In the genomic region with DNA sequence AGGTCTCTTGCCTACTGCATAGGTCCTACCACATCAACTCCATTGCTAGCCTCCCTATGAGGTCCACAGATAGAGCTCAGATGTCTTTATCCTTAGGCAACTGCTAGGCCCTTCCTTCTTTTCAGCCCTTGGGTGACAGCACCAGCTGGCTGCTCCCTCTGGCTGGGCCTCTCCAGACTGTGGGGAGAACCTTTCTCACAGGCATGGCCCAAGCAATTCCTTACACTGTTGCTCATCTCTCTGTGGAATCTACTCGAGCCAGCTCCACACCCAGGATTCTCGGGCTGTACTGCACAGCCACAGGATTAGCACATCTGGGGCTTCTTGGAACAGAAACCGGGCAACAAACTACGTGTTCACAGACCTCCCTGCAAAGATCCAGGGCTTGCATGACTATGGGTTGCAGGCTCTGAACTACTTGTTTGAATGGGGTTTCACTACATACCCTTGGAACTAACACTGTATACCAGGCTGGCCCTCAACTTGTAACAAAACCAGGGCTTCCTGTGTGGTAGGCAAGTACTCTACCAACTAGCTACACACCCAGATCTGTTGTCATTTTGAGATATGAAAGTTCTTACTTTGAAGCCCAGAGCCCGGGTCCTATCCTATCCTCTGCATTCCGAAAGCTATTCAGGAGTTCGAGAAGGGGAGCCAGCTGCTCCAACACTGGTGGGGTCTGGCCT, we compare ENCODE assay signal across 8 mouse cellular contexts. TPM values are rescaled to one million over a fixed set of nuclear protein-coding genes. Genes with fewer than 3 reads are reported as not detected.
DNase-seq lines count a peak whose midpoint lies in the region; ATAC-seq and TF ChIP-seq lines count a peak whose summit lies in the region.

No protein-coding gene starts in this region.

- 0 out of 2 replicates have a peak overlapping the region, but pooled peaks have one; percentile 97 for H3K4me3 ChIP-seq in kidney, embryonic 16.5 days (ENCODE audit: low read length)
- H3K4me3 ChIP-seq in G1E (ENCODE audit: low read depth, low read length), result peak overlapping the region; percentile 99; the same call in 1 of the 2 replicates
- H3K4me3 ChIP-seq in embryonic facial prominence, embryonic 14.5 days (ENCODE audit: low read depth, low read length), result no peak overlapping the region
- H3K4me3 ChIP-seq in liver, embryonic 13.5 days (replicated peaks), result peak overlapping the region; percentile 97

- DNase-seq in kidney, adult 8-10 months, result no peak
- DNase-seq in G1E (ENCODE audit: low spot score), result no peak
- DNase-seq in embryonic facial prominence, embryonic 14.5 days (ENCODE audit: low spot score), result no peak
- DNase-seq in liver, embryonic 13.5 days, result no peak
- no peak for DNase-seq in spleen, postnatal 36 days (ENCODE audit: low spot score in 2 of 2)
- DNase-seq in right cerebral cortex, postnatal 4 days, result no peak
- DNase-seq in layer of hippocampus, postnatal 10 days (ENCODE audit: low spot score in 2 of 2), result no peak

- ATAC-seq in kidney, embryonic 16.5 days (ENCODE audit: low FRiP score, low TSS enrichment), result no peak
- ATAC-seq in G1E (ENCODE audit: extremely low read depth, insufficient number of reproducible peaks, low FRiP score, poor library complexity, severe bottlenecking), result no peak
- no peak for ATAC-seq in embryonic facial prominence, embryonic 14.5 days (ENCODE audit: low read depth)
- no peak for ATAC-seq in liver, embryonic 13.5 days (ENCODE audit: low read depth)

- H3K9me3 ChIP-seq in kidney, embryonic 16.5 days (ENCODE audit: low read length), result no peaks in the 10 kb centered on the region
- H3K9me3 ChIP-seq in G1E (replicated peaks), result no peaks in the 10 kb centered on the region
- no peaks in the 10 kb centered on the region for H3K9me3 ChIP-seq in embryonic facial prominence, embryonic 14.5 days (ENCODE audit: control insufficient read depth, low read length)
- no peaks in the 10 kb centered on the region for H3K9me3 ChIP-seq in liver, embryonic 13.5 days (replicated peaks)

- 86% methylated on average over 7 of the region's 7 CpGs for WGBS in kidney, embryonic 16.5 days
- 79% methylated on average over 7 of the region's 7 CpGs for WGBS in embryonic facial prominence, embryonic 14.5 days
- 70% methylated on average over 7 of the region's 7 CpGs for WGBS in liver, embryonic 13.5 days (ENCODE audit: insufficient replicate concordance)

- peak overlapping the region; percentile 50 for H3K9ac ChIP-seq in kidney, embryonic 16.5 days (replicated peaks; ENCODE audit: low read length)
- peak overlapping the region; percentile 98; the same call in 1 of the 2 replicates for H3K9ac ChIP-seq in embryonic facial prominence, embryonic 14.5 days (ENCODE audit: low read depth, low read length)
- peak overlapping the region; percentile 98 for H3K9ac ChIP-seq in liver, embryonic 13.5 days

- H3K27ac ChIP-seq in kidney, embryonic 16.5 days (ENCODE audit: low read length), result no peak overlapping the region
- no peak overlapping the region for H3K27ac ChIP-seq in embryonic facial prominence, embryonic 14.5 days (replicated peaks; ENCODE audit: low read depth, low read length)
- H3K27ac ChIP-seq in liver, embryonic 13.5 days, result peak overlapping the region; percentile 93

- 0 out of 2 replicates have a peak, but pooled peaks cover 13% of the 10 kb centered on the region for H3K36me3 ChIP-seq in kidney, embryonic 16.5 days (ENCODE audit: insufficient read depth, low read length)
- H3K36me3 ChIP-seq in G1E (replicated peaks), result peaks cover 58% of the 10 kb centered on the region
- peaks cover 38% of the 10 kb centered on the region for H3K36me3 ChIP-seq in embryonic facial prominence, embryonic 14.5 days (ENCODE audit: control insufficient read depth, insufficient read depth, low read length)
- H3K36me3 ChIP-seq in liver, embryonic 13.5 days, result peaks cover 42% of the 10 kb centered on the region

- TF ChIP-seq CTCF in G1E (IDR thresholded peaks at IDR 0.05; ENCODE audit: low read depth, low read length), result no peak

- peaks cover 53% of the 10 kb centered on the region for H3K4me1 ChIP-seq in kidney, embryonic 16.5 days (ENCODE audit: insufficient read depth, low read length)
- H3K4me1 ChIP-seq in G1E (ENCODE audit: insufficient read depth, low read depth, low read length), result peaks cover 75% of the 10 kb centered on the region
- H3K4me1 ChIP-seq in embryonic facial prominence, embryonic 14.5 days (ENCODE audit: control insufficient read depth, insufficient read depth, low read length), result peaks cover 18% of the 10 kb centered on the region
- H3K4me1 ChIP-seq in liver, embryonic 13.5 days (replicated peaks), result peaks cover 75% of the 10 kb centered on the region

- H3K4me2 ChIP-seq in kidney, embryonic 16.5 days (replicated peaks; ENCODE audit: low read depth, low read length), result peak overlapping the region; percentile 69; the same call in 1 of the 2 replicates
- peak overlapping the region; percentile 74 for H3K4me2 ChIP-seq in embryonic facial prominence, embryonic 14.5 days (ENCODE audit: low read depth, low read length)
- H3K4me2 ChIP-seq in liver, embryonic 13.5 days, result peak overlapping the region; percentile 89

- no peaks in the 10 kb centered on the region for H3K27me3 ChIP-seq in kidney, embryonic 16.5 days (ENCODE audit: insufficient read depth, low read length)
- H3K27me3 ChIP-seq in G1E (ENCODE audit: insufficient read depth, low read length), result no peaks in the 10 kb centered on the region
- no peaks in the 10 kb centered on the region for H3K27me3 ChIP-seq in embryonic facial prominence, embryonic 14.5 days (replicated peaks; ENCODE audit: control insufficient read depth, insufficient read depth, low read length)
- H3K27me3 ChIP-seq in liver, embryonic 13.5 days, result no peaks in the 10 kb centered on the region

RNA-seq across cellular contexts. Expression of a gene that starts 2.3 kb away (rescaled TPM):
- polyA plus RNA-seq in kidney, embryonic 16.5 days (2015; fragmentation: Nextera tagmentation; extraction: Ambion mirVana), result 189 and 190 TPM in 2 replicates
- total RNA-seq in G1E (2014; fragmentation: Nextera tagmentation), result 21.6 and 24.3 TPM in 2 replicates
- 28.5 and 30.1 TPM in 2 replicates for total RNA-seq in G1E (2017)
- polyA plus RNA-seq in G1E (2012), result 64.2 and 74.6 TPM in 2 replicates
- polyA plus RNA-seq in embryonic facial prominence, embryonic 14.5 days (2014; fragmentation: Nextera tagmentation; extraction: Ambion mirVana), result 156 and 167 TPM in 2 replicates
- 48.0 and 50.9 TPM in 2 replicates for polyA plus RNA-seq in liver, embryonic 13.5 days (2015; fragmentation: Nextera tagmentation; extraction: Ambion mirVana)
- 10 to 100 TPM; 58.7 to 59.9 TPM for total RNA-seq in layer of hippocampus, postnatal 10 days (2021)

RNA-seq across cellular contexts. Expression of a gene that starts 6.1 kb away (rescaled TPM):
- 26.0 and 28.4 TPM in 2 replicates for polyA plus RNA-seq in kidney, embryonic 16.5 days (2015; fragmentation: Nextera tagmentation; extraction: Ambion mirVana)
- total RNA-seq in G1E (2014; fragmentation: Nextera tagmentation) (31.2 and 32.9 TPM in 2 replicates), G1E (2017) (29.0 and 31.3 TPM in 2 replicates)
- polyA plus RNA-seq in G1E (2012), result 84.1 and 143 TPM in 2 replicates
- polyA plus RNA-seq in embryonic facial prominence, embryonic 14.5 days (2014; fragmentation: Nextera tagmentation; extraction: Ambion mirVana), result 14.2 and 16.5 TPM in 2 replicates
- polyA plus RNA-seq in liver, embryonic 13.5 days (2015; fragmentation: Nextera tagmentation; extraction: Ambion mirVana), result 19.8 and 27.1 TPM in 2 replicates
- total RNA-seq in layer of hippocampus, postnatal 10 days (2021), result 1 to 10 TPM; 5.2 to 6.2 TPM

RNA-seq across cellular contexts. Expression of a gene that starts 28.7 kb away (rescaled TPM):
- 109 and 112 TPM in 2 replicates for polyA plus RNA-seq in kidney, embryonic 16.5 days (2015; fragmentation: Nextera tagmentation; extraction: Ambion mirVana)
- 11.2 and 25.4 TPM in 2 replicates for total RNA-seq in G1E (2014; fragmentation: Nextera tagmentation)
- 39.1 and 43.9 TPM in 2 replicates for total RNA-seq in G1E (2017)
- polyA plus RNA-seq in G1E (2012), result 46.2 and 48.5 TPM in 2 replicates
- 81.8 and 107 TPM in 2 replicates for polyA plus RNA-seq in embryonic facial prominence, embryonic 14.5 days (2014; fragmentation: Nextera tagmentation; extraction: Ambion mirVana)
- 13.5 and 14.5 TPM in 2 replicates for polyA plus RNA-seq in liver, embryonic 13.5 days (2015; fragmentation: Nextera tagmentation; extraction: Ambion mirVana)
- total RNA-seq in layer of hippocampus, postnatal 10 days (2021), result 100 to 1,000 TPM; 109 to 112 TPM

RNA-seq across cellular contexts. Expression of a gene that starts 28.8 kb away (rescaled TPM):
- polyA plus RNA-seq in kidney, embryonic 16.5 days (2015; fragmentation: Nextera tagmentation; extraction: Ambion mirVana), result 21.0 and 21.4 TPM in 2 replicates
- total RNA-seq in G1E (2014; fragmentation: Nextera tagmentation) (not detected in 2 replicates), G1E (2017) (0.27 and 0.29 TPM in 2 replicates)
- not detected in 2 replicates for polyA plus RNA-seq in G1E (2012)
- 12.4 and 14.1 TPM in 2 replicates for polyA plus RNA-seq in embryonic facial prominence, embryonic 14.5 days (2014; fragmentation: Nextera tagmentation; extraction: Ambion mirVana)
- polyA plus RNA-seq in liver, embryonic 13.5 days (2015; fragmentation: Nextera tagmentation; extraction: Ambion mirVana), result 1.5 and 1.8 TPM in 2 replicates
- total RNA-seq in layer of hippocampus, postnatal 10 days (2021), result 1 to 10 TPM; 5.3 TPM

RNA-seq across cellular contexts. Expression of a gene that starts 40.6 kb away (rescaled TPM):
- 46.2 and 47.2 TPM in 2 replicates for polyA plus RNA-seq in kidney, embryonic 16.5 days (2015; fragmentation: Nextera tagmentation; extraction: Ambion mirVana)
- total RNA-seq in G1E (2014; fragmentation: Nextera tagmentation) (9.0 and 9.3 TPM in 2 replicates), G1E (2017) (17.1 and 19.1 TPM in 2 replicates)
- 21.2 and 21.4 TPM in 2 replicates for polyA plus RNA-seq in G1E (2012)
- 32.7 and 39.8 TPM in 2 replicates for polyA plus RNA-seq in embryonic facial prominence, embryonic 14.5 days (2014; fragmentation: Nextera tagmentation; extraction: Ambion mirVana)
- 14.2 and 15.6 TPM in 2 replicates for polyA plus RNA-seq in liver, embryonic 13.5 days (2015; fragmentation: Nextera tagmentation; extraction: Ambion mirVana)
- 10 to 100 TPM; 68.5 to 70.6 TPM for total RNA-seq in layer of hippocampus, postnatal 10 days (2021)
